Mouse (Mus musculus) thymus, adult 2 months (tissue): ENCODE data around the gene B9d2.

Experiments
- CTCF ChIP-seq: fragments of 200-500 bp; IDR thresholded peaks from 2 replicates; pipeline ENCODE4 v1.5.1; 2012; ENCODE audit warnings: mild to moderate bottlenecking, control low read depth, low read length, moderate library complexity, borderline replicate concordance; ENCODE audit not compliant: control insufficient read depth, poor library complexity, insufficient read depth; ENCODE audit errors: extremely low read depth
- POLR2A ChIP-seq: fragments of 200-500 bp; IDR thresholded peaks from 2 replicates; pipeline ENCODE4 v1.6.1; 2012; ENCODE audit warnings: mild to moderate bottlenecking, low read length, control low read depth, moderate library complexity; ENCODE audit not compliant: control insufficient read depth, poor library complexity, insufficient read depth; ENCODE audit errors: extremely low read depth

DNA sequence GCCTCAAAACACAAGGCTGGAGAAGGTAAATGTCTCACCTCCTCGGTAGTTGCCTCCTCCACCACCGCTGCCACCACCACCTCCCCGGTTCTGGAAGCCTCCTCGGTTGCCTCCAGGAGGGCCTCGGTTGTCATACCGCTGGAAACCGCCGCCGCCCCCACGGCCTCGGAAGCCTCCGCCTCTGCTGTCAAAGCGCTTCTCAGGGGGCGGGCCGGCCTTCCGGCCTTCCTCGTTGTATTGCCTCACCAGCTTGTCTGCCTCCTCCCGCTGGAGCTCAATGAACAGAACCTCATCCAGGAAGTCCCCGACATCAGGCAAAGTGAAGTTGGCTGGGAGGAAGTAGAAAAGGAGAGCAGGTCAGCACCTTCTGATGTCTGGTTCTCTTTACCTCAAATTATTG is 45.3 kb downstream of the B9d2 start:
- TF ChIP-seq CTCF = no peak
- no peak for TF ChIP-seq POLR2A
